8 mouse cellular contexts compared by ENCODE assay signal in the genomic region with DNA sequence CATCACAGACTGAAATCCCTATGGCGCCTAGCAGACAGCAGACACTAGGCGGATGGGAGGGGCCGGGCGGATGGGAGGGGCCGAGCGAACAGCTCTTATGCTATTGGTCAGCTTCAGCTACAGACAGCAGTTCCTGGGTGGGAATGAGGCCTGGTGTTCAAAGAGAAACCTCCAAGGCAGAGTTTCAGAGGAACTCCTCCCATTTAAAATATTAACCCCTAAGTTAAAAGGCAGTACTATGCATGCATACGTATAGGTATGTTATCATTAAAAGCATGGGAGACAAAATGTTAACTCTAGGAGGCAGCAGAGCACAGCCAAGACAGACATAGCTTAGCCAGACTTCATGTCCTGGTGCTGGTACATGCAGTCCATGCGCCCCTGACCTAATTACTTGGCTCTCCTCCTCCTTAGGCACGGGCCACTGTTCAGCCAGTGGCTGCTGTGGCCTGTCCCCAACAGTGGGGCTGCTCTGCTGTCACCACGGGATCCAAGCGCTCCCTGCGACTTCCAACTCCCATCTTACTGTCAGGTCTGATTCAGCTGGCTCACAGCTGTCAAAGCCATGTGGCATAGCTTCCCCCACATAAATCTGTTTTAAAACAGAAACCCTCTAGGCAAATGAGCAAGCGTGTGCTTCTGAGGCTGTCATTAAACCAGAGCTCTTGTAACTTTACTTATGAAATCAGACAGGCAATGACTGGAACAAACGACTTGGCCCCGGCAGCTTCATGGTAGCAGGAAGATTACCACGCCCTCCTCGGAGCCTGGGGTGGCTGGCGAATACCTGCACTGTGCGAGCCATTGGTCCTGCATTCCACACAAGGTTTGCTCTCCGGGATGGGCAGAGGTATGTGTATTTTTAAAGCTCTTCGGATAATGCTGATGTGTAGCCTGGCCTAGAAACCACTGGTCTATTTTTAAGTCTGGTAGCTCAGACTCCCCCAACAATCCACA. TPM values are rescaled to one million over a fixed set of nuclear protein-coding genes. Genes with fewer than 3 reads are reported as not detected.
DNase-seq lines count a peak whose midpoint lies in the region; ATAC-seq lines count a peak whose summit lies in the region.

No protein-coding gene starts in this region.

- DNase-seq in R1 (ENCODE audit: low read depth, low spot score) = peak; percentile 83
- DNase-seq in heart, adult 9 months (ENCODE audit: low spot score in 2 of 2) = peak; percentile 36 to 42
- DNase-seq in kidney, adult 9 months = peak; percentile 62
- DNase-seq in midbrain, embryonic 14.5 days = peak; percentile 63
- peak; percentile 55 for DNase-seq in yolk sac, embryonic 10.5 days (ENCODE audit: low spot score)
- no peak for DNase-seq in ovary, postnatal 36 days (ENCODE audit: low spot score)

- peak; percentile 79 for ATAC-seq in embryonic facial prominence, embryonic 12.5 days (ENCODE audit: insufficient number of reproducible peaks, insufficient read depth, low FRiP score, low TSS enrichment)
- ATAC-seq in limb, embryonic 12.5 days (ENCODE audit: insufficient number of reproducible peaks, insufficient read depth, low FRiP score, low TSS enrichment, low read depth) = peak; percentile 57
- ATAC-seq in midbrain, embryonic 14.5 days (ENCODE audit: low FRiP score, low TSS enrichment) = peak; percentile 58; the same call in 1 of the 2 replicates

- peaks cover 36% of the 10 kb centered on the region for H3K4me1 ChIP-seq in embryonic facial prominence, embryonic 12.5 days
- peaks cover 30% of the 10 kb centered on the region for H3K4me1 ChIP-seq in limb, embryonic 12.5 days (replicated peaks)
- H3K4me1 ChIP-seq in midbrain, embryonic 14.5 days (ENCODE audit: control insufficient read depth, insufficient read depth, low read length) = peaks cover 10% of the 10 kb centered on the region

- H3K9ac ChIP-seq in embryonic facial prominence, embryonic 12.5 days = no peak overlapping the region
- no peak overlapping the region for H3K9ac ChIP-seq in limb, embryonic 12.5 days (replicated peaks)
- no peak overlapping the region for H3K9ac ChIP-seq in midbrain, embryonic 14.5 days (replicated peaks; ENCODE audit: low read length)

- WGBS in embryonic facial prominence, embryonic 12.5 days = 60% methylated on average over 21 of the region's 21 CpGs
- 41% methylated on average over 21 of the region's 21 CpGs for WGBS in limb, embryonic 12.5 days
- WGBS in midbrain, embryonic 14.5 days = 70% methylated on average over 21 of the region's 21 CpGs

- no peak overlapping the region for H3K4me3 ChIP-seq in embryonic facial prominence, embryonic 12.5 days
- no peak overlapping the region for H3K4me3 ChIP-seq in limb, embryonic 12.5 days (replicated peaks)
- H3K4me3 ChIP-seq in midbrain, embryonic 14.5 days (replicated peaks; ENCODE audit: low read depth, low read length) = no peak overlapping the region

- H3K9me3 ChIP-seq in embryonic facial prominence, embryonic 12.5 days = no peaks in the 10 kb centered on the region
- H3K9me3 ChIP-seq in limb, embryonic 12.5 days = no peaks in the 10 kb centered on the region
- no peaks in the 10 kb centered on the region for H3K9me3 ChIP-seq in midbrain, embryonic 14.5 days (ENCODE audit: control insufficient read depth, low read length)

- H3K27me3 ChIP-seq in embryonic facial prominence, embryonic 12.5 days = no peaks in the 10 kb centered on the region
- H3K27me3 ChIP-seq in limb, embryonic 12.5 days = no peaks in the 10 kb centered on the region
- H3K27me3 ChIP-seq in midbrain, embryonic 14.5 days (ENCODE audit: control insufficient read depth, insufficient read depth, low read length) = no peaks in the 10 kb centered on the region

- H3K27ac ChIP-seq in embryonic facial prominence, embryonic 12.5 days = no peak overlapping the region
- peak overlapping the region; percentile 56; the same call in 1 of the 2 replicates for H3K27ac ChIP-seq in limb, embryonic 12.5 days
- H3K27ac ChIP-seq in midbrain, embryonic 14.5 days (replicated peaks; ENCODE audit: low read depth, low read length) = peak overlapping the region; percentile 50; the same call in 1 of the 2 replicates

- peaks cover 23% of the 10 kb centered on the region for H3K36me3 ChIP-seq in embryonic facial prominence, embryonic 12.5 days
- H3K36me3 ChIP-seq in limb, embryonic 12.5 days = peaks cover 55% of the 10 kb centered on the region
- peaks cover 28% of the 10 kb centered on the region for H3K36me3 ChIP-seq in midbrain, embryonic 14.5 days (ENCODE audit: control insufficient read depth, insufficient read depth, low read length)

- no peak overlapping the region for H3K4me2 ChIP-seq in embryonic facial prominence, embryonic 12.5 days (replicated peaks)
- peak overlapping the region; percentile 1; the same call in 1 of the 2 replicates for H3K4me2 ChIP-seq in limb, embryonic 12.5 days
- no peak overlapping the region for H3K4me2 ChIP-seq in midbrain, embryonic 14.5 days (ENCODE audit: low read length)

RNA-seq across cellular contexts. Expression of a gene that starts 52.3 kb away (rescaled TPM):
- polyA plus RNA-seq in embryonic facial prominence, embryonic 12.5 days (2016; fragmentation: Nextera tagmentation; extraction: Ambion mirVana) = 58.2 and 60.5 TPM in 2 replicates
- polyA plus RNA-seq in limb, embryonic 12.5 days (2016; fragmentation: Nextera tagmentation; extraction: Ambion mirVana) = 56.1 and 63.0 TPM in 2 replicates
- polyA plus RNA-seq in midbrain, embryonic 14.5 days (2014; fragmentation: Nextera tagmentation; extraction: Ambion mirVana) = 31.0 and 38.6 TPM in 2 replicates
